In the genomic region with DNA sequence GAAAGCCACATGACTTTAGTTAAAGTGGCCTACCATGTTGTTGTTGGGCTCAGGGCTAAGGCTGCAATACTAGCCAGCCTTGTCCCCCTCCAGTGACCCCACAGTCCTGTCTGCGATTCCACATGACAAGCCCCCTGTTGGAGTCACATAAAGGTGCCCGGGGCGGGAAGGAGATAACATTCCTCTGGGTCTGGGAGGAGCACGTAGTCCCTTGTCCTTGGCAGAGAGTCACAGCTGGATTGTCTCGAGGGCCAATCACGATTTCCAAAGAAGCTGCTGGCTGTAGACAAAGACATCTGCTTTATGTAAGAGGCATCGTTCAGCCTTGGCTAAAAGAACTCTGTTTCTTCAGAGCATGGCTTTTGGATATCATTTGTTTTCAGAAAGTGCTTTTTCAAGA, we compare ENCODE assay signal across 12 mouse cellular contexts. TPM values are rescaled to one million over a fixed set of nuclear protein-coding genes. Genes with fewer than 3 reads are reported as not detected.
DNase-seq lines count a peak whose midpoint lies in the region; ATAC-seq and TF ChIP-seq lines count a peak whose summit lies in the region.
"Had no signal": no experiment of that assay in that cellular context is flagged by ENCODE, and none has a peak within 500 bp of the region (broad histone marks: within the 10 kb centered on the region; RNA-seq: fewer than 3 reads in every experiment).

No protein-coding gene starts in this region.

- no peaks in the 10 kb centered on the region for H3K9me3 ChIP-seq in kidney, postnatal 0 days (replicated peaks; ENCODE audit: low read length)
- H3K9me3 ChIP-seq in forebrain, embryonic 10.5 days = no peaks in the 10 kb centered on the region
- no peaks in the 10 kb centered on the region for H3K9me3 ChIP-seq in forebrain, embryonic 16.5 days (ENCODE audit: control insufficient read depth, low read length)
- H3K9me3 ChIP-seq: hindbrain, embryonic 15.5 days had no signal

- no peak for TF ChIP-seq POLR2A in lung, adult 2 months (IDR thresholded peaks at IDR 0.05; ENCODE audit: borderline replicate concordance, extremely low read depth, low read depth, low read length)
- no peak for TF ChIP-seq POLR2A in small intestine, adult 2 months (IDR thresholded peaks at IDR 0.05; ENCODE audit: low read depth, low read length)

- WGBS in lung, adult 2 months = 28% methylated on average over 7 of the region's 7 CpGs
- 28% methylated on average over 7 of the region's 7 CpGs for WGBS in kidney, postnatal 0 days
- 21% methylated on average over 7 of the region's 7 CpGs for WGBS in small intestine, adult 2 months
- WGBS in forebrain, embryonic 10.5 days = 69% methylated on average over 7 of the region's 7 CpGs
- 61% methylated on average over 7 of the region's 7 CpGs for WGBS in forebrain, embryonic 16.5 days

- H3K4me3 ChIP-seq in lung, adult 2 months (replicated peaks; ENCODE audit: extremely low read depth, low read depth, low read length) = no peak overlapping the region
- no peak overlapping the region for H3K4me3 ChIP-seq in kidney, postnatal 0 days (replicated peaks; ENCODE audit: low read depth, low read length)
- H3K4me3 ChIP-seq in small intestine, adult 2 months (ENCODE audit: low read depth, low read length) = no peak overlapping the region
- no peak overlapping the region for H3K4me3 ChIP-seq in forebrain, embryonic 10.5 days
- H3K4me3 ChIP-seq in forebrain, embryonic 16.5 days (replicated peaks; ENCODE audit: low read length) = no peak overlapping the region
- H3K4me3 ChIP-seq: hindbrain, embryonic 15.5 days had no signal

- peaks cover 6% of the 10 kb centered on the region; the same call in 1 of the 2 replicates for H3K4me1 ChIP-seq in lung, adult 2 months (ENCODE audit: control insufficient read depth, insufficient read depth, low read length)
- H3K4me1 ChIP-seq in kidney, postnatal 0 days (replicated peaks; ENCODE audit: insufficient read depth, low read length) = no peaks in the 10 kb centered on the region
- H3K4me1 ChIP-seq in small intestine, adult 2 months (ENCODE audit: control insufficient read depth, insufficient read depth, insufficient read length, low read length) = no peaks in the 10 kb centered on the region
- H3K4me1 ChIP-seq in forebrain, embryonic 10.5 days = no peaks in the 10 kb centered on the region
- no peaks in the 10 kb centered on the region for H3K4me1 ChIP-seq in forebrain, embryonic 16.5 days (replicated peaks; ENCODE audit: control insufficient read depth, insufficient read depth, low read length)
- H3K4me1 ChIP-seq: hindbrain, embryonic 15.5 days had no signal

- H3K36me3 ChIP-seq in kidney, postnatal 0 days (ENCODE audit: insufficient read depth, low read length) = no peaks in the 10 kb centered on the region
- no peaks in the 10 kb centered on the region for H3K36me3 ChIP-seq in small intestine, adult 2 months (ENCODE audit: control insufficient read depth, insufficient read depth, low read length)
- H3K36me3 ChIP-seq in forebrain, embryonic 10.5 days (replicated peaks) = no peaks in the 10 kb centered on the region
- H3K36me3 ChIP-seq in forebrain, embryonic 16.5 days (ENCODE audit: control insufficient read depth, insufficient read depth) = no peaks in the 10 kb centered on the region
- H3K36me3 ChIP-seq: hindbrain, embryonic 15.5 days had no signal

- no peak overlapping the region for H3K4me2 ChIP-seq in kidney, postnatal 0 days (ENCODE audit: low read length)
- no peak overlapping the region for H3K4me2 ChIP-seq in forebrain, embryonic 16.5 days (ENCODE audit: low read length)
- H3K4me2 ChIP-seq: hindbrain, embryonic 15.5 days; midbrain, embryonic 11.5 days had no signal

- TF ChIP-seq CTCF in lung, adult 2 months (IDR thresholded peaks at IDR 0.05; ENCODE audit: insufficient read depth, low read length) = no peak
- TF ChIP-seq CTCF in kidney, postnatal 0 days (IDR thresholded peaks at IDR 0.05; ENCODE audit: low read depth) = no peak
- no peak for TF ChIP-seq CTCF in small intestine, adult 2 months (IDR thresholded peaks at IDR 0.05; ENCODE audit: extremely low read depth, insufficient read length, insufficient replicate concordance, low read depth, low read length)

- peak; percentile 21 for DNase-seq in adrenal gland, postnatal 14 days
- DNase-seq in adrenal gland, postnatal 10 days = no peak
- peak; percentile 25 to 32 for DNase-seq in lung, adult 18-20 months
- DNase-seq in lung, adult 2 months = no peak
- peak; percentile 69 for DNase-seq in kidney, postnatal 0 days (ENCODE audit: low spot score)
- DNase-seq in forebrain, embryonic 10.5 days (ENCODE audit: extremely low spot score, low spot score) = no peak
- DNase-seq: cerebellum, postnatal 14 days had no signal

- no peak for ATAC-seq in kidney, postnatal 0 days (replicated peaks; ENCODE audit: low FRiP score, low read depth)
- no peak for ATAC-seq in forebrain, embryonic 16.5 days

- no peaks in the 10 kb centered on the region for H3K27me3 ChIP-seq in kidney, postnatal 0 days (ENCODE audit: insufficient read depth, low read length)
- no peaks in the 10 kb centered on the region for H3K27me3 ChIP-seq in small intestine, adult 2 months (ENCODE audit: control insufficient read depth, insufficient read depth, low read length)
- no peaks in the 10 kb centered on the region for H3K27me3 ChIP-seq in forebrain, embryonic 10.5 days (ENCODE audit: poor library complexity, severe bottlenecking)
- H3K27me3 ChIP-seq in forebrain, embryonic 16.5 days (replicated peaks; ENCODE audit: control insufficient read depth, insufficient read depth, low read length) = no peaks in the 10 kb centered on the region
- H3K27me3 ChIP-seq: hindbrain, embryonic 15.5 days had no signal

- no peak overlapping the region for H3K9ac ChIP-seq in kidney, postnatal 0 days (ENCODE audit: low read depth, low read length)
- no peak overlapping the region for H3K9ac ChIP-seq in forebrain, embryonic 16.5 days (replicated peaks; ENCODE audit: low read depth, low read length)
- H3K9ac ChIP-seq: hindbrain, embryonic 15.5 days had no signal

- H3K27ac ChIP-seq in kidney, postnatal 0 days = 0 out of 2 replicates have a peak overlapping the region, but pooled peaks have one; percentile 60
- H3K27ac ChIP-seq in small intestine, adult 2 months (ENCODE audit: insufficient read depth, low read depth, low read length) = 0 out of 2 replicates have a peak overlapping the region, but pooled peaks have one; percentile 21
- H3K27ac ChIP-seq in forebrain, embryonic 10.5 days = no peak overlapping the region
- H3K27ac ChIP-seq in forebrain, embryonic 16.5 days (ENCODE audit: low read length) = no peak overlapping the region
- H3K27ac ChIP-seq: hindbrain, embryonic 15.5 days had no signal

RNA-seq across cellular contexts. Expression of gene Col6a1, which starts 31.2 kb away (rescaled TPM):
- 221 and 261 TPM in 2 replicates for total RNA-seq in adrenal gland, postnatal 14 days (2021)
- 100 to 1,000 TPM; 228 to 231 TPM for total RNA-seq in adrenal gland, postnatal 10 days (2021)
- 203 and 218 TPM in 2 replicates for polyA plus RNA-seq in lung, adult 2 months (2012; rRNA removed)
- polyA plus RNA-seq in kidney, postnatal 0 days (2015; fragmentation: Nextera tagmentation; extraction: Ambion mirVana) = 80.9 and 81.3 TPM in 2 replicates
- 48.0 and 106 TPM in 2 replicates for polyA plus RNA-seq in small intestine, adult 2 months (2012; rRNA removed)
- 3.2 TPM in 2 replicates for polyA plus RNA-seq in forebrain, embryonic 10.5 days (2016; fragmentation: Nextera tagmentation; extraction: Ambion mirVana)
- polyA plus RNA-seq in forebrain, embryonic 16.5 days (2015; fragmentation: Nextera tagmentation; extraction: Ambion mirVana) = 10.3 and 19.1 TPM in 2 replicates
- total RNA-seq: neutrophil, adult 5-6 weeks had no signal

Comparison
In these comparisons a context has a peak if more than half of its experiments do, and no peak if none do; other contexts are left out.
1. DNase-seq: peak in adrenal gland, postnatal 14 days (single experiment), lung, adult 18-20 months (2 of 2) and kidney, postnatal 0 days (single experiment); none in adrenal gland, postnatal 10 days (single experiment), lung, adult 2 months (single experiment) and forebrain, embryonic 10.5 days (single experiment).
2. H3K27ac ChIP-seq: peak in kidney, postnatal 0 days (single experiment) and small intestine, adult 2 months (single experiment); none in forebrain, embryonic 10.5 days (single experiment) and forebrain, embryonic 16.5 days (single experiment).